Mouse (Mus musculus) embryonic fibroblast, embryonic 13.5 days (primary cell): ENCODE results near the gene Wfikkn1.

ENCODE experiments used
- CTCF ChIP-seq: IDR thresholded peaks from 2 replicates; pipeline ENCODE4 v1.5.1; 2011; ENCODE audit warnings: mild to moderate bottlenecking, control low read depth, low read length, moderate library complexity, borderline replicate concordance; ENCODE audit not compliant: insufficient read depth
- POLR2A ChIP-seq: IDR thresholded peaks from 2 replicates; pipeline ENCODE4 v1.6.1; 2011; ENCODE audit warnings: low read depth, mild to moderate bottlenecking, control low read depth, low read length, moderate library complexity

- TF ChIP-seq CTCF, result no peak
- peak; percentile 72 for TF ChIP-seq POLR2A
These were observed 19.6 kb downstream of the Wfikkn1 start, which contains the start of gene Wdr90 for GRCm38 (mm10) chr17:25860832-25861703.
